ENCODE assay signal across 9 mouse cellular contexts in the genomic region with DNA sequence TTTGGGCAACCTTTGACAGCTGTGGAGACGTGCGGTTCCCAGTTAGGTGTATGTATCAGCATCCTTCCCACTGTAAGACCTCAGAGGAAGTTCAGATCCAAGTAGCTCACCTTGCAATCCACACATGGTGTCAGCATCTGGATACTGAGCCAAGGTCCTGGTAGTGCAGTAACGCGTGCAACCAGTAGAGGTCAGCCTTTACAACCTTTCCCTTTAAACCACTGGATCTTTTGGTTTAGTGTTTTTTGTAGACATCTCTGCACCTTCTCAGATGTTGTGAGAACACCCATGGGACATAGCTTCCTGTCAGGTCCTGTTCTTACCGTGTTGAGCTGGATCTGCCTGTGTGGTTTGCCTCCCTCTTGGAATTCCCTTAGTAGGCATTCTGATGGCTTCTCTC. TPM values are rescaled to one million over a fixed set of nuclear protein-coding genes. Genes with fewer than 3 reads are reported as not detected.
A peak's percentile ranks its signal among the peaks of the same experiment; 100 is the strongest.
DNase-seq lines count a peak whose midpoint lies in the region; ATAC-seq lines count a peak whose summit lies in the region.
"Had no signal": no experiment of that assay in that cellular context is flagged by ENCODE, and none has a peak within 500 bp of the region (broad histone marks: within the 10 kb centered on the region; RNA-seq: fewer than 3 reads in every experiment).

No protein-coding gene starts in this region.

- H3K27me3 ChIP-seq in intestine, embryonic 14.5 days (replicated peaks; ENCODE audit: control insufficient read depth, insufficient read depth, low read length) = no peaks in the 10 kb centered on the region
- H3K27me3 ChIP-seq in intestine, embryonic 16.5 days (replicated peaks; ENCODE audit: control insufficient read depth, insufficient read depth, low read length) = no peaks in the 10 kb centered on the region
- H3K27me3 ChIP-seq in hindbrain, embryonic 16.5 days (replicated peaks; ENCODE audit: control insufficient read depth, insufficient read depth, low read length) = no peaks in the 10 kb centered on the region
- H3K27me3 ChIP-seq in limb, embryonic 10.5 days (ENCODE audit: low read depth, poor library complexity, severe bottlenecking) = no peaks in the 10 kb centered on the region
- no peaks in the 10 kb centered on the region for H3K27me3 ChIP-seq in neural tube, embryonic 14.5 days (ENCODE audit: control insufficient read depth, insufficient read depth, low read length)
- H3K27me3 ChIP-seq: neural tube, embryonic 13.5 days had no signal

- ATAC-seq in intestine, embryonic 14.5 days (replicated peaks; ENCODE audit: low FRiP score, low TSS enrichment, low read depth) = no peak
- ATAC-seq in intestine, embryonic 16.5 days = no peak
- peak; percentile 71 for ATAC-seq in activated CD4-positive, CD25-positive, alpha-beta regulatory T cell, adult 4 months
- peak; percentile 28; the same call in 1 of the 2 replicates for ATAC-seq in hindbrain, embryonic 16.5 days
- peak; percentile 19; the same call in 1 of the 2 replicates for ATAC-seq in neural tube, embryonic 14.5 days (ENCODE audit: low read depth)

- no peak overlapping the region for H3K4me3 ChIP-seq in intestine, embryonic 14.5 days (ENCODE audit: low read depth, low read length)
- H3K4me3 ChIP-seq in intestine, embryonic 16.5 days (ENCODE audit: low read length) = no peak overlapping the region
- H3K4me3 ChIP-seq in hindbrain, embryonic 16.5 days (ENCODE audit: low read length) = no peak overlapping the region
- H3K4me3 ChIP-seq in limb, embryonic 10.5 days = no peak overlapping the region
- H3K4me3 ChIP-seq in neural tube, embryonic 14.5 days (ENCODE audit: low read depth, low read length) = no peak overlapping the region
- H3K4me3 ChIP-seq: neural tube, embryonic 13.5 days had no signal

- H3K4me2 ChIP-seq in intestine, embryonic 14.5 days (ENCODE audit: low read length) = no peak overlapping the region
- H3K4me2 ChIP-seq in intestine, embryonic 16.5 days (ENCODE audit: low read depth, low read length) = no peak overlapping the region
- no peak overlapping the region for H3K4me2 ChIP-seq in hindbrain, embryonic 16.5 days (ENCODE audit: low read length)
- H3K4me2 ChIP-seq in neural tube, embryonic 14.5 days (ENCODE audit: low read depth, low read length) = no peak overlapping the region
- H3K4me2 ChIP-seq: neural tube, embryonic 13.5 days had no signal

- peak; percentile 85 for DNase-seq in intestine, embryonic 14.5 days (ENCODE audit: low spot score)
- DNase-seq in embryo, embryonic 10.5 days (ENCODE audit: low spot score) = peak; percentile 80
- peak; percentile 71 for DNase-seq in limb, embryonic 10.5 days (ENCODE audit: low spot score)
- DNase-seq in testis, postnatal 14 days (ENCODE audit: low spot score) = peak; percentile 8

- no peak overlapping the region for H3K9ac ChIP-seq in intestine, embryonic 14.5 days (ENCODE audit: low read length)
- no peak overlapping the region for H3K9ac ChIP-seq in intestine, embryonic 16.5 days (ENCODE audit: low read depth, low read length)
- no peak overlapping the region for H3K9ac ChIP-seq in hindbrain, embryonic 16.5 days (ENCODE audit: low read depth, low read length)
- no peak overlapping the region for H3K9ac ChIP-seq in neural tube, embryonic 14.5 days (replicated peaks; ENCODE audit: low read depth, low read length)
- H3K9ac ChIP-seq: neural tube, embryonic 13.5 days had no signal

- H3K4me1 ChIP-seq in intestine, embryonic 14.5 days (replicated peaks; ENCODE audit: control insufficient read depth, insufficient read depth, low read length) = peaks cover 6% of the 10 kb centered on the region
- H3K4me1 ChIP-seq in intestine, embryonic 16.5 days (ENCODE audit: control insufficient read depth, insufficient read depth, low read length) = peaks cover 6% of the 10 kb centered on the region
- peaks cover 5% of the 10 kb centered on the region for H3K4me1 ChIP-seq in hindbrain, embryonic 16.5 days (ENCODE audit: control insufficient read depth, insufficient read depth, low read depth, low read length)
- peaks cover 8% of the 10 kb centered on the region for H3K4me1 ChIP-seq in limb, embryonic 10.5 days
- peaks cover 8% of the 10 kb centered on the region for H3K4me1 ChIP-seq in neural tube, embryonic 14.5 days (ENCODE audit: control insufficient read depth, insufficient read depth, low read length)

- H3K36me3 ChIP-seq in intestine, embryonic 14.5 days (ENCODE audit: control insufficient read depth, insufficient read depth, low read length) = peaks cover 62% of the 10 kb centered on the region
- H3K36me3 ChIP-seq in intestine, embryonic 16.5 days (ENCODE audit: control insufficient read depth, insufficient read depth, low read length) = peaks cover 18% of the 10 kb centered on the region; the same call in 1 of the 2 replicates
- H3K36me3 ChIP-seq in hindbrain, embryonic 16.5 days (ENCODE audit: control insufficient read depth, insufficient read depth, low read length) = peaks cover 24% of the 10 kb centered on the region
- peaks cover 72% of the 10 kb centered on the region for H3K36me3 ChIP-seq in limb, embryonic 10.5 days
- H3K36me3 ChIP-seq in neural tube, embryonic 14.5 days (ENCODE audit: control insufficient read depth, insufficient read depth, low read length) = peaks cover 16% of the 10 kb centered on the region; the same call in 1 of the 2 replicates

- no peak overlapping the region for H3K27ac ChIP-seq in intestine, embryonic 14.5 days (ENCODE audit: low read depth)
- no peak overlapping the region for H3K27ac ChIP-seq in intestine, embryonic 16.5 days (ENCODE audit: low read length)
- H3K27ac ChIP-seq in hindbrain, embryonic 16.5 days (ENCODE audit: low read depth, low read length) = no peak overlapping the region
- H3K27ac ChIP-seq in limb, embryonic 10.5 days = no peak overlapping the region
- no peak overlapping the region for H3K27ac ChIP-seq in neural tube, embryonic 14.5 days (ENCODE audit: low read depth, low read length)
- H3K27ac ChIP-seq: neural tube, embryonic 13.5 days had no signal

- WGBS in intestine, embryonic 14.5 days = 37% methylated on average over 5 of the region's 5 CpGs
- 40% methylated on average over 5 of the region's 5 CpGs for WGBS in intestine, embryonic 16.5 days
- WGBS in hindbrain, embryonic 16.5 days = 41% methylated on average over 5 of the region's 5 CpGs
- WGBS in limb, embryonic 10.5 days = 51% methylated on average over 5 of the region's 5 CpGs
- WGBS in neural tube, embryonic 14.5 days = 49% methylated on average over 5 of the region's 5 CpGs

- no peaks in the 10 kb centered on the region for H3K9me3 ChIP-seq in intestine, embryonic 14.5 days (ENCODE audit: control insufficient read depth, low read length)
- no peaks in the 10 kb centered on the region for H3K9me3 ChIP-seq in intestine, embryonic 16.5 days (ENCODE audit: control insufficient read depth, low read length)
- no peaks in the 10 kb centered on the region for H3K9me3 ChIP-seq in hindbrain, embryonic 16.5 days (ENCODE audit: control insufficient read depth, low read length)
- no peaks in the 10 kb centered on the region for H3K9me3 ChIP-seq in limb, embryonic 10.5 days (replicated peaks)
- no peaks in the 10 kb centered on the region for H3K9me3 ChIP-seq in neural tube, embryonic 14.5 days (ENCODE audit: control insufficient read depth, low read length)
- H3K9me3 ChIP-seq: neural tube, embryonic 13.5 days had no signal

RNA-seq across cellular contexts. Expression of a gene that starts 5.1 kb away (rescaled TPM):
- polyA plus RNA-seq in intestine, embryonic 14.5 days (2014; fragmentation: Nextera tagmentation; extraction: Ambion mirVana) = 47.4 and 47.6 TPM in 2 replicates
- 32.3 and 35.7 TPM in 2 replicates for polyA plus RNA-seq in intestine, embryonic 16.5 days (2015; fragmentation: Nextera tagmentation; extraction: Ambion mirVana)
- polyA plus RNA-seq in activated CD4-positive, CD25-positive, alpha-beta regulatory T cell, adult 4 months (2017; shearing (Covaris generic)) = 10 to 100 TPM; 41.2 to 41.9 TPM
- 34.4 and 36.1 TPM in 2 replicates for polyA plus RNA-seq in hindbrain, embryonic 16.5 days (2015; fragmentation: Nextera tagmentation; extraction: Ambion mirVana)
- polyA plus RNA-seq in limb, embryonic 10.5 days (2016; fragmentation: Nextera tagmentation; extraction: Ambion mirVana) = 53.3 and 58.7 TPM in 2 replicates
- 36.8 and 37.9 TPM in 2 replicates for polyA plus RNA-seq in neural tube, embryonic 14.5 days (2014; fragmentation: Nextera tagmentation; extraction: Ambion mirVana)

RNA-seq across cellular contexts. Expression of a gene that starts 24.8 kb away (rescaled TPM):
- 9.7 and 10.1 TPM in 2 replicates for polyA plus RNA-seq in intestine, embryonic 14.5 days (2014; fragmentation: Nextera tagmentation; extraction: Ambion mirVana)
- polyA plus RNA-seq in intestine, embryonic 16.5 days (2015; fragmentation: Nextera tagmentation; extraction: Ambion mirVana) = 13.5 and 14.6 TPM in 2 replicates
- 100 to 1,000 TPM; 129 to 142 TPM for polyA plus RNA-seq in activated CD4-positive, CD25-positive, alpha-beta regulatory T cell, adult 4 months (2017; shearing (Covaris generic))
- polyA plus RNA-seq in hindbrain, embryonic 16.5 days (2015; fragmentation: Nextera tagmentation; extraction: Ambion mirVana) = 0.76 and 1.5 TPM in 2 replicates
- 0.78 and 1.2 TPM in 2 replicates for polyA plus RNA-seq in limb, embryonic 10.5 days (2016; fragmentation: Nextera tagmentation; extraction: Ambion mirVana)
- polyA plus RNA-seq in neural tube, embryonic 14.5 days (2014; fragmentation: Nextera tagmentation; extraction: Ambion mirVana) = 0.91 and 1.2 TPM in 2 replicates

Comparison
In these comparisons a context has a peak if more than half of its experiments do, and no peak if none do; other contexts are left out.
1. ATAC-seq: peak in activated CD4-positive, CD25-positive, alpha-beta regulatory T cell, adult 4 months (single experiment), hindbrain, embryonic 16.5 days (single experiment) and neural tube, embryonic 14.5 days (single experiment); none in intestine, embryonic 14.5 days (single experiment) and intestine, embryonic 16.5 days (single experiment).
2. DNase-seq: peak in every context shown above with its lines; median percentile 85 in intestine, embryonic 14.5 days; 80 in embryo, embryonic 10.5 days; 71 in limb, embryonic 10.5 days; 8 in testis, postnatal 14 days.